Comparison of ENCODE assay signal across 8 mouse cellular contexts in the genomic region with DNA sequence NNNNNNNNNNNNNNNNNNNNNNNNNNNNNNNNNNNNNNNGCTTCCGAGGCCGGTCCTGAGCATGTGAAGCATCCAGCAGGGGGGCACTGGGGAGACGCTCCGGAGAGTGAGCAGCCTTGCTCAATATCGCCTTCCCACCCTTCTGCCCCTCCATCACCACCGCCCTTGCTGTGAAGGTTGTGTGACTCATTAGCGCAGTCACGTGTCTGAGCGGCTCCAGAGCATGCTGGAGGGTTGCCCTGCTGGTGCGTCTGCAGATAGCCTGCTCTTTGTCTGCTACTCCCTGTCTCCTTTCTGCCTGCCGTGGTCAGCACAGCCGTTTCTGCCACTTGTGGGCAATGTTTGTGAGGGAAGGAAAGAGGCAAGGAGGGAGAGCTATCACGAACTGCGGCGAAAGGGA. TPM values are rescaled to one million over a fixed set of nuclear protein-coding genes. Genes with fewer than 3 reads are reported as not detected.
DNase-seq lines count a peak whose midpoint lies in the region; ATAC-seq lines count a peak whose summit lies in the region.

No protein-coding gene starts in this region.

- peak; percentile 74 for DNase-seq in CD4-positive helper T cell, adult 2 months (ENCODE audit: low read depth, low spot score)
- DNase-seq in brain, embryonic 18.5 days (ENCODE audit: low read depth, low spot score) = peak; percentile 74
- peak; percentile 93 for DNase-seq in forebrain, embryonic 10.5 days (ENCODE audit: extremely low spot score, low spot score)
- peak; percentile 87 for DNase-seq in kidney, postnatal 14 days
- DNase-seq in naive thymus-derived CD4-positive, alpha-beta T cell, adult 2 months (ENCODE audit: low read depth) = peak; percentile 83
- DNase-seq in splenic B cell, adult 2 months (ENCODE audit: low read depth, low spot score) = peak; percentile 71

- peak overlapping the region; percentile 88 for H3K27ac ChIP-seq in forebrain, embryonic 10.5 days
- peak overlapping the region; percentile 73 for H3K27ac ChIP-seq in heart, embryonic 15.5 days
- no peak overlapping the region for H3K27ac ChIP-seq in liver, embryonic 12.5 days

- under 1% methylated on average over 13 of the region's 15 CpGs for WGBS in forebrain, embryonic 10.5 days
- WGBS in heart, embryonic 15.5 days = under 1% methylated on average over 13 of the region's 15 CpGs
- under 1% methylated on average over 14 of the region's 15 CpGs for WGBS in liver, embryonic 12.5 days (ENCODE audit: insufficient replicate concordance)

- H3K36me3 ChIP-seq in forebrain, embryonic 10.5 days (replicated peaks) = no peaks in the 10 kb centered on the region
- H3K36me3 ChIP-seq in heart, embryonic 15.5 days = no peaks in the 10 kb centered on the region
- H3K36me3 ChIP-seq in liver, embryonic 12.5 days = no peaks in the 10 kb centered on the region
- H3K36me3 ChIP-seq in splenic B cell, adult 2 months (ENCODE audit: control insufficient read depth, insufficient read depth, low read length, poor library complexity, severe bottlenecking) = no peaks in the 10 kb centered on the region

- H3K4me3 ChIP-seq in forebrain, embryonic 10.5 days = peak overlapping the region; percentile 50
- H3K4me3 ChIP-seq in heart, embryonic 15.5 days = peak overlapping the region; percentile 43
- H3K4me3 ChIP-seq in liver, embryonic 12.5 days = peak overlapping the region; percentile 28; the same call in 1 of the 2 replicates

- H3K4me2 ChIP-seq in heart, embryonic 15.5 days = peak overlapping the region; percentile 72
- H3K4me2 ChIP-seq in liver, embryonic 12.5 days = peak overlapping the region; percentile 63

- ATAC-seq in heart, embryonic 15.5 days (replicated peaks; ENCODE audit: insufficient number of reproducible peaks, insufficient read depth, low FRiP score, low read depth) = peak; percentile 93
- peak; percentile 90 for ATAC-seq in liver, embryonic 12.5 days

- no peaks in the 10 kb centered on the region for H3K9me3 ChIP-seq in forebrain, embryonic 10.5 days
- H3K9me3 ChIP-seq in heart, embryonic 15.5 days (replicated peaks) = no peaks in the 10 kb centered on the region
- no peaks in the 10 kb centered on the region for H3K9me3 ChIP-seq in liver, embryonic 12.5 days (replicated peaks)

- peak overlapping the region; percentile 52 for H3K9ac ChIP-seq in heart, embryonic 15.5 days
- no peak overlapping the region for H3K9ac ChIP-seq in liver, embryonic 12.5 days

- H3K27me3 ChIP-seq in forebrain, embryonic 10.5 days (ENCODE audit: poor library complexity, severe bottlenecking) = peaks cover 29% of the 10 kb centered on the region
- H3K27me3 ChIP-seq in heart, embryonic 15.5 days = no peaks in the 10 kb centered on the region
- H3K27me3 ChIP-seq in liver, embryonic 12.5 days (replicated peaks) = peaks cover 13% of the 10 kb centered on the region; the same call in 1 of the 2 replicates
- H3K27me3 ChIP-seq in splenic B cell, adult 2 months (ENCODE audit: control insufficient read depth, insufficient read depth, low read length, poor library complexity, severe bottlenecking) = no peaks in the 10 kb centered on the region

- H3K4me1 ChIP-seq in forebrain, embryonic 10.5 days = peaks cover 10% of the 10 kb centered on the region
- peaks cover 20% of the 10 kb centered on the region for H3K4me1 ChIP-seq in heart, embryonic 15.5 days (replicated peaks)
- 0 out of 2 replicates have a peak, but pooled peaks cover 8% of the 10 kb centered on the region for H3K4me1 ChIP-seq in liver, embryonic 12.5 days

RNA-seq across cellular contexts. Expression of a gene that starts 28.4 kb away (rescaled TPM):
- 0.32 and 0.45 TPM in 2 replicates for polyA plus RNA-seq in forebrain, embryonic 10.5 days (2016; fragmentation: Nextera tagmentation; extraction: Ambion mirVana)
- 1.8 and 2.4 TPM in 2 replicates for polyA plus RNA-seq in heart, embryonic 15.5 days (2015; fragmentation: Nextera tagmentation; extraction: Ambion mirVana)
- polyA plus RNA-seq in liver, embryonic 12.5 days (2016; fragmentation: Nextera tagmentation; extraction: Ambion mirVana) = 0.42 and 0.60 TPM in 2 replicates
